Mouse (Mus musculus) bone marrow macrophage, adult 2 months (primary cell): ENCODE measurements at regions not wholly inside any gene's neighbourhood (a gene's known extent, or its start where the extent isn't known, plus 50 kb on each side); places are given as distances from the start of the nearest gene placed in this dataset.

Experiments
- CTCF ChIP-seq: IDR thresholded peaks from 2 replicates; pipeline ENCODE4 v1.5.1; 2012; ENCODE audit warnings: low read depth, mild to moderate bottlenecking, low read length, moderate library complexity
- POLR2A ChIP-seq: IDR thresholded peaks from 2 replicates; pipeline ENCODE4 v1.6.1; 2012; ENCODE audit warnings: mild to moderate bottlenecking, low read depth, low read length, borderline replicate concordance

DNA sequence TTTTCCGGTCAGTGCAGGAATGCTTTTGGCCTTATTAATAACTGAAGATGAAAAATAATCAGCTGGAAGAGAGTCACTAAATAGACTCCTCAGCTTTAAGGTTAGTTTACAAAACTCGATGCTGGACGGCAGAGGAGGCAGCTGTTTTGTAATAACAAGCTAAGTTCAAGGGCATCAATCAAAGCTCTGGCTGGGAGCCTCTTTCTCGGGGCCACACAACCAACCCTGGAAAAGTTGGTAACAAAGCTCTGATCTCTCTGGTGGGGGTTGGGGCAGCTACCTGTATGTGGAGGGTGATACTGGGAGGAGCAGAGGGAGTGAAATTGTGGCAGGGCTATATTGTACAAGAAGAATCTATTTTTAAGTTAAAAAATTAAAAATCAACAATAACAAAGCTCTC is 374.1 kb downstream of the Fgf9 start:
- TF ChIP-seq CTCF (no peak), POLR2A (no peak)
